Mouse (Mus musculus) c-Kit-positive CD71-negative TER-119-negative erythroid progenitor cells, embryonic 14.5 days (primary cell): ENCODE data around the gene Hist1h2af.

Experiments used
- DNase-seq: peaks from one replicate; pipeline ENCODE4 v3.0.0-alpha.2; 2013; ENCODE audit warnings: low read depth

Hist1h2af gene

GRCm38 (mm10) chr13:23515281-23515680 lies 18.4 kb upstream of the Hist1h2af start:
- DNase-seq, result no peak

DNA sequence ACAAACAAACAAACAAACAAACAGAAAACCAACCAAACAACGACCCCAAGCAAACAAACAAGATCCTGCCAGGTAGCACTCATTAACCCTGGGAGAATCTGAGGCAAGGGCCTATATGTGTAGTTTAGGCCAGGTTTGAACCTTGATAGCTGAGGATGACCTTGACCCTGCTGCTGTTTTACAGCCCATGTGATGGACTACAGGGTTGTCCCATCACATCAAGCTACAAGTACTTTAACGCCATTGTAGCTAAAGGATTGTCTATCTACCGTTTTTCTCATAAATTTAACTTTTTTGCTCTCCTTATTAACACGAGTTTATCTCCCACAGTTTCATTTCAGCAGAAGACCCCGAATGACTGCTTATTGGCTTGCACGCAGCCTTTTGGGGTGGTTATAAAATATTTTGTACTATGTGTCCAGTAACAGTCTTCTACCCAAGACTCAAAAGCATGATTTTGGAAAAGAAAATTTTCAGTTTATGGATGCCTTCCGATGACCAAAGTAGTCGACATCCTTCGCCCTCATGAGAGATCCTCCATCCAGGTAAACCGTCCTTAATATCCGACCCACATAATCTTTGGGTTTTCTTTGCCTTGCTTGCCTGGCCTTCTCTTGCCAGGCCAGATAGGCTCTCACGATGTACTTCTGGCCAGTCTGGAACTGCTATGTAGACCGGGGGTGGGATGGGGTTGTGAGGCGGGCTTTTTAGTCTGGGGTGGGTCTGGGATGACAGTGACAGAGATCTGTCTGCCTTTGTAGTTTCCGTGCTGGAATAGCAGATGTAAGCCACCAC lies 17.7 kb upstream of the Hist1h2af start:
- DNase-seq, result no peak

DNA sequence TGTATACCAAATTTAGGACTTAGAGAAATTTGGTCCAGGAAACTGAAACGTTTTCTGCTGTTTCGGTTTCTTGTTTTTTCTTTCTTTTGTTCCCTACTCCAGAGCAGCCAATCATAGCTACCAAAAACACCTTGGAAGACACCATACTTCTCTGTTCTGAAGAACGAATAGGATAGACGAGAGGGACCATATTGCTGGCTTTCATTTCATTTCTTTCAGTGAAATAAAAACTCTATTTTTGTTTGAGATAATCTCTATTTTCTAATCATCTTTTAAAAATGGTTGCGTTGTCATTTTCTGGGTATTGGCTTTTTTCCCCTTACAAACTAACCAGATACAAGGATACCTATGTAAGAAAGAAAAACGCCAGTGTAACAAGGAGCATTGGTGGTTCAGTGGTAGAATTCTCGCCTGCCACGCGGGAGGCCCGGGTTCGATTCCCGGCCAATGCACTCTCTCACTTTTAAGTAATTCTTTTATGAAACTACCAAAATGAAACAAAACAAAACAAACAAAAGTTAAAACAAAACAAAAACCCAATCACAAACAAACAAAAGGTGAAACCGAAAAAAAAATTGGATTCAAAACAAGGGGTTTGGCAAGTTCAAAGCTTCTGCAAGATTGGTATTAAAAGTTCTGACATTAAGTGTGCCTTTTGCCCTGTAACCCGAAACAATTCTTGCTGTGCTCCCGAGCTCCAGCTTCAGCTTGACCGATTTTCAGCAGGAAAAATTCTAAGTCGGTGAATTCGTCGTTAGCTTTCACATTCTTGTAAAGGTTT lies 16.7 kb upstream of the Hist1h2af start:
- DNase-seq, result no peak

GRCm38 (mm10) chr13:23517603-23518294 lies 16.0 kb upstream of the Hist1h2af start:
- DNase-seq, result peak; percentile 83

DNA sequence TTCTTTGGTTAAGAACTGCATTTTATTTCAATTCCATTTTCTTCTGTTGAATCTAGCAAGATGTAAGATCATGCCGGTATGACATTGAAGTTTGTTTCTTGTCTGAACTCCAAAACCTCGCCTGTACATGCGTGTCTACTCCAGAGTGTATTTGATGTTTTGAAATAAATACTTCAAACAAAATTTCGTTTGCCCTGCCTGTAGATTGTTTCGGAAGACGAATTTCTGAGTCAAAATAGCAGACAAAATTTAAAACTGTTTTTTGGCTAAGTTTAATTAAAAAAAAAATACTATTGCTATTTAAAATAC lies 15.5 kb upstream of the Hist1h2af start:
- DNase-seq, result no peak

GRCm38 (mm10) chr13:23518885-23519284 lies 14.8 kb upstream of the Hist1h2af start:
- DNase-seq, result peak; percentile 74

DNA sequence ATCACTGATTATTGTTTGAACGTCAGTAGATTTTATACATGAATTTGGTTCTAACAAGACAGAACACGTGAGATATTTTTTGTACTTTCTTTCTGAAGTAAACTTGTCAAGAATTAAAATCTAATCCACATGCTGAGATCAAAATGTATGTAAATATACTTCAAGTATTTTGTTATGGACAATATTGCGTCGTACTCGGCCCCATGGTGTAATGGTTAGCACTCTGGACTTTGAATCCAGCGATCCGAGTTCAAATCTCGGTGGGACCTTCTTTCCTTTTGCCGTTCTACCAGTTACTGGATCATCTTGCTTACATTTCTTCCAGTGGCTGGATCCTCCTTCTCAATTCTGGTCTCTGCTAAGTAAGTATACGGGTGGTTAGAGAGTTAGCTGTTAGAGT lies 14.3 kb upstream of the Hist1h2af start:
- DNase-seq, result no peak

- DNase-seq, result no peak
Observed at GRCm38 (mm10) chr13:23521703-23522102, 12.0 kb upstream of the Hist1h2af start.

DNA sequence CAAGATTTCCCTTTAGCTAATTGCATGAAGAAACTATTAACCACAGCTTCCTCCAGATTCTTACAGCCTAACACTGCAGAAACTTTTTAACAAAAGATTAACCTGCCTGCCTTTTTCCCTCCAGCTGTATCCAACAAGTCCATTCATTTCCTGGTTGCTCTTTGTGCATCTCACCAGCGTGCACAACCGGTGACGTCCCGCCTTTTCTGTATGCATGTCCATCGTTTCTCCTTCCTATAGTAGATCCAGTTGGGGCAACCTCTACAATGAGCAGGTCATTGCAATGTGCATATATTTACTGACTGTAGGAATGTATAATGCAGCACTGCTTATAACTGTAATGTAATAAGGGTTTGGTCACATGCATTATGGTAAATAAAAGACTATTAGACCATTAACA lies 9.7 kb upstream of the Hist1h2af start:
- no peak for DNase-seq

- DNase-seq, result peak; percentile 80
Observed at GRCm38 (mm10) chr13:23524654-23525053, 9.1 kb upstream of the Hist1h2af start.

- DNase-seq, result no peak
Observed at GRCm38 (mm10) chr13:23525901-23526300, 7.8 kb upstream of the Hist1h2af start.

GRCm38 (mm10) chr13:23526312-23526711 lies 7.4 kb upstream of the Hist1h2af start:
- DNase-seq, result peak; percentile 87

DNA sequence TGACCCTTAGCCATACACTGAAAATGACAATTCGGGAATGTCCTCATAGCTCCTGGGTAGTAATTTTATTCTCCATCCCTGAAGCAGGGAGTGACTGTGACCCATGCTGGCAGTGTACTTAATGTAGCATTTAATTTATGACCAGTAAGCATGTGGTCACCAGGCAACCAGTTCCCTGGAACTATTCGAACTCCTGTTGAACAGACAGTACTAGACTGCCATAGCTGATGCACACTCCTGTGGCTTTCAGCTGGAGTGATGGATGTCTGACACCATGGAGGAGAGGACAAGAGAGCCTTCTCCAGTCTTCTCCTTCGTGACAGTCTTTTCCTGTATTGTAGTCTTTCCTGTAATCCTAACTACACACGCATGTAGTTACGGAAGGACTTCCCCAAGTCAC lies 4.7 kb upstream of the Hist1h2af start:
- no peak for DNase-seq

DNA sequence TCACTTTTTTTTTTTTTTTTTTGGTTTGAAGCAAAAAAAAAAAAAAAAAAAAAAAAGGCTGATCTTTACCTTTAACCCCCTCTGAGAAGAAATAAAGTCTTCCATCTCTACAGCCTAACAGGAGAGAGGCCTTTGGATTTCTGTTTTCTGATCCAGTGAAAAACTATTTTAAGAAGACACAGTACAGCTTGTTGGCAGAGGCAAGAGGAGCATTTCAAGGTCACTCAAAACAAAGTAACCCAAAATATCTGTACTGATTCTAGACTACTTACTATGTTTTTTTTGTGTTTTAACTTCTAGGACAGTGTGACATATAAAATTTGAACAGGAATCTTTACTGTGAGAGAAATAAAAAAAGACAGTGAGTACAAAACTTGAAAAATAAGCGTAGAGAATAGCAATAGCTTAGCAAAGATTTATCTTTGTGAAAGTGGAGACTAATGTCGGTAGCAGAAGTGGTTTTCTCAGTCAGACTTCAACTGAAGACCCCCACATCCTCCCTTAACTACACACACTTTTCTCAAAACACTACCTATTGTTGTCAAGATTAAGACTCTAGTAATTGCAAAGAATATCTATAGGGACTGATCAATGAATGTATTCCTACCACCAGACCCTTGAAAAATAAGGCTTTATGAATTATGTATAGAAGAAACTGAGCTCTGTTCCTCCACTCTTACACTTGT lies 4.1 kb upstream of the Hist1h2af start:
- no peak for DNase-seq

DNA sequence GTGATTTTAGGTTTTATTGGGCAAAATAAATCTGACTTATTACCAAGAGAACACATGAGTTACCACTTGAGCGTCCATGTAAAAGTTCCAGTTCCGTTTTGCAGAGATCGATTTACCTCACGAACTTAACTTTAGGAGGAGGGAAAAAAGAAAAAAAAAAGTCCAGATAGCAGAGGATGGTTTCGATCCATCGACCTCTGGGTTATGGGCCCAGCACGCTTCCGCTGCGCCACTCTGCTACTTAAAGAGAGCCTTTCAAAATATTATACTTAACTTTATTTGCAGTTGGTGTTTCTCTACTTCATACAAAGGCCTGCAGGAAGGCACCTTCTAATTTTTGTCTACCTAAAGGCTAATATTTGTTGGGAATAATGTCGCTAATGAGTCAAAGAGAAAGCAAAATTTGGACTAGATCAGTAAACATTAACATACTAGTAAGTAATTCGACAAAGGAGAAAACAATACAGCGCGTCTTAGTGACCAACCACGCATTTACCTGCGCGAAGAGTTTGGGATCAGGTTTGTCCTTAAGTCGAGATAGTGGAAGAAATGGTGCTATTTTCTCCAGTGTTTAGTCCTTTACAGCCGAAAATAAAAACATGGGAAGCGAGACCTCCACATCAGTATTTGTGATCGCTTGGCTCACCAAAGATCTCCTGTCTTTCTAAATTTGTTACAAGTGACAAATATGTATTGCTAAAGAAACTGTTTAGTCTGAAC lies 3.4 kb upstream of the Hist1h2af start:
- no peak for DNase-seq

- DNase-seq, result peak; percentile 95
Observed at GRCm38 (mm10) chr13:23530901-23531875, 2.5 kb upstream of the Hist1h2af start, which contains the start of gene Hist1h4h. Hist1h4h (plus strand) TSS chr13:23531050.

DNA sequence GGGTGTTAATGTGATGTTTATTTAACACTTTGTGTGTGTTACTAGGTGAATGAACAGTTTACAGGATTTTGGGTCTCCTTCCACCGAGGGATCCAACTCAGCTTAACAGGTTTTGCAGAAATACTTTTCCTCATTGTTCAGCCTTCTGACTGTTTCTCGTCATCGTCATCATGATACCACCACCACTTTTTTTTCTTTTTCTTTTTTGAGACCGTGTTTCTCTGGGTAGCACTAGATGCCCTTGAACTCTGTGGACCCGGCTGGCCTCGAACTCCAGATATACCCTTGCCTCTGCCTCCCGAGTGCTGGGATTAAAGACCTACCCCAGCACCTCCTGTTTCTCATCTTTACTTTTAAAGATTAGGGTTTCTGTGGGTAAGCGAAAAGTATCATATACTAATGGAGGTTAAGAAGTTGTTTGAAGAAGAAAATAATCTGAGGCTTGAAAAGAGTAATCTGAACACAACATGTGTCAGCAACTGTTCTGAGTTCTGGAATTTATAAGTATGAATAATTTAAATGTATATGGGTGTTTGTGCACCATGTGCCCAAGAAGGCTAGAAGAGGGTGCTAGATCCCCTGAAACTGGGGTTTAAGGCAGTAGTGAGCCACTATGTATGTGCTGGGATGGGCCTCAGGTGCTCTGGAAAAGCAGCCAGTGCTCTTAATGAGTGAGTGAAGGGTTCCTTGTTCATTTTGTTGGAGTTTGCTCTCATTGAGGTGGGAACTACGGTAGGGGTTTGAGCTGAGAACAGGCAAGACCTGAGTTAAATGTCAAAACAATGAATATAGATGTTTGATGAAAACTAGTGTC lies 1.2 kb upstream of the Hist1h2af start:
- no peak for DNase-seq

DNA sequence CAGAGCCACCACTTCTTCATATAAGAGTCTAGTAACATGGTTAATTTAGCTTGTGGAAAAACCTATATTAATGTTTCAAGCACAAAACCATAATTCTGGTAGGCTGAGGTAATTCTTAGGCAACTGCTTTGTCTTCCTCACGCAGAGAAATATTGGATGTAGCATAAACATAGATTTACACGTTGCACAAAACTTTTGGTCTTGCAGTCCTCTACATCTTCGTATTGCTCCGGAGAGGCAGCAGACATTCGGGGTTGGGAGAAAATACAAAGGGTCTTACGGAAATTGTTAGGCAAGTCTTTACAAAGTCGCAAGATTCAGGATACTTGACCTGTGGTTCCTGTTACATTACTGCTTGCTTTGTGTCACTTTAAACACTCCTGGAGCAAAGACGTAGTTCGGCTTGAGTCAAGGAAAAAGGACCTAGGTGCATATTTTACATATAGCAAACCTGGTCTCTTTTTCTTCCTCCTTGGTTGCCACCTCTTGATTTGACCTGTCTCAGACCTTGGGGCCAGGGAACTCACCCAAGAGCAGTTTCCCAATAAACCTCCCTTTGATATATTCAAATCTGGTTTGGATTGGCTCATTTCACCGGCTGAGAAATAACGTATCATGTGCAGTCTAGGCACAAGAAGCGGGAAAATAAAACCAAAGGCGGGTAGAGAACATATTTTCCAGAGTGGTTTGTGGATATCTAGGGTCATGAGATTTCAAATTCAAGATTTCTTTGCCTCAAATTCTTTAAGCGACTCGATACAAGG lies 844 bp downstream of the Hist1h2af start:
- DNase-seq, result no peak
